In genomic region chr6:97767836-97768235, GRCm38 (mm10) we compare ENCODE assay signal across 28 mouse cellular contexts. TPM values are rescaled to one million over a fixed set of nuclear protein-coding genes. Genes with fewer than 3 reads are reported as not detected.
A peak's percentile ranks its signal among the peaks of the same experiment; 100 is the strongest.
DNase-seq lines count a peak whose midpoint lies in the region; ATAC-seq and TF ChIP-seq lines count a peak whose summit lies in the region.
"Had no signal": no experiment of that assay in that cellular context is flagged by ENCODE, and none has a peak within 500 bp of the region (broad histone marks: within the 10 kb centered on the region; RNA-seq: fewer than 3 reads in every experiment).

No protein-coding gene starts in this region.

- no peak for TF ChIP-seq CTCF in forebrain, postnatal 0 days (IDR thresholded peaks at IDR 0.05; ENCODE audit: low read depth)

- peak; percentile 25 for ATAC-seq in forebrain, postnatal 0 days
- no peak for ATAC-seq in forebrain, embryonic 16.5 days
- ATAC-seq: activated CD4-positive, CD25-positive, alpha-beta regulatory T cell, adult 4 months; CD4-positive, CD25-positive, alpha-beta regulatory T cell, adult 4 months; forebrain, embryonic 14.5 days; Patski had no signal

- no peaks in the 10 kb centered on the region for H3K9me3 ChIP-seq in forebrain, postnatal 0 days (ENCODE audit: low read length)
- H3K9me3 ChIP-seq in forebrain, embryonic 16.5 days (ENCODE audit: control insufficient read depth, low read length), result no peaks in the 10 kb centered on the region
- H3K9me3 ChIP-seq: embryonic facial prominence, embryonic 13.5 days; embryonic facial prominence, embryonic 15.5 days; forebrain, embryonic 10.5 days; forebrain, embryonic 12.5 days had no signal

- H3K9ac ChIP-seq in forebrain, postnatal 0 days, result no peak overlapping the region
- no peak overlapping the region for H3K9ac ChIP-seq in forebrain, embryonic 16.5 days (replicated peaks; ENCODE audit: low read depth, low read length)
- H3K9ac ChIP-seq: embryonic facial prominence, embryonic 13.5 days; embryonic facial prominence, embryonic 15.5 days; forebrain, embryonic 12.5 days had no signal

- H3K27me3 ChIP-seq in forebrain, postnatal 0 days (ENCODE audit: insufficient read depth, low read length), result no peaks in the 10 kb centered on the region
- no peaks in the 10 kb centered on the region for H3K27me3 ChIP-seq in forebrain, embryonic 16.5 days (replicated peaks; ENCODE audit: control insufficient read depth, insufficient read depth, low read length)
- H3K27me3 ChIP-seq: CH12.LX; embryonic facial prominence, embryonic 13.5 days; embryonic facial prominence, embryonic 15.5 days; Patski had no signal

- WGBS in forebrain, postnatal 0 days, result 80% methylated on average over 2 of the region's 2 CpGs
- 82% methylated on average over 2 of the region's 2 CpGs for WGBS in forebrain, embryonic 16.5 days

- no peaks in the 10 kb centered on the region for H3K36me3 ChIP-seq in forebrain, postnatal 0 days (ENCODE audit: insufficient read depth)
- H3K36me3 ChIP-seq in forebrain, embryonic 16.5 days (ENCODE audit: control insufficient read depth, insufficient read depth), result no peaks in the 10 kb centered on the region
- H3K36me3 ChIP-seq: embryonic facial prominence, embryonic 13.5 days; embryonic facial prominence, embryonic 15.5 days; forebrain, embryonic 10.5 days; forebrain, embryonic 12.5 days; G1E had no signal

- H3K4me2 ChIP-seq in forebrain, postnatal 0 days (ENCODE audit: low read depth), result no peak overlapping the region
- no peak overlapping the region for H3K4me2 ChIP-seq in forebrain, embryonic 16.5 days (ENCODE audit: low read length)
- H3K4me2 ChIP-seq: embryonic facial prominence, embryonic 13.5 days; embryonic facial prominence, embryonic 15.5 days; forebrain, embryonic 12.5 days had no signal

- H3K27ac ChIP-seq in forebrain, postnatal 0 days (ENCODE audit: low read depth, low read length), result no peak overlapping the region
- no peak overlapping the region for H3K27ac ChIP-seq in forebrain, embryonic 16.5 days (ENCODE audit: low read length)
- H3K27ac ChIP-seq: embryonic facial prominence, embryonic 13.5 days; embryonic facial prominence, embryonic 15.5 days; forebrain, embryonic 10.5 days; forebrain, embryonic 12.5 days had no signal

- DNase-seq in forebrain, postnatal 0 days, result no peak
- DNase-seq in layer of hippocampus, adult 11-12 months (ENCODE audit: low spot score), result peak; percentile 25
- no peak for DNase-seq in layer of hippocampus, postnatal 25 days (ENCODE audit: extremely low spot score in 1 of 2, low spot score in 1 of 2)
- DNase-seq in layer of hippocampus, adult 9-11 months, result peak; percentile 30
- DNase-seq in layer of hippocampus, postnatal 36 days, result no peak
- DNase-seq: adrenal gland, adult 8-10 months; adrenal gland, postnatal 14 days; adrenal gland, postnatal 36 days; B cell, adult 2 months; cerebellum, adult 11 months; cerebellum, adult 18-20 months; cerebellum, adult 8-10 months; cerebellum, adult 9-11 months; cerebellum, postnatal 14 days; cerebellum, postnatal 36 days; embryo, embryonic 11 days had no signal

- H3K4me3 ChIP-seq in forebrain, postnatal 0 days (ENCODE audit: low read depth, low read length), result no peak overlapping the region
- H3K4me3 ChIP-seq in forebrain, embryonic 16.5 days (replicated peaks; ENCODE audit: low read length), result no peak overlapping the region
- H3K4me3 ChIP-seq: embryonic facial prominence, embryonic 13.5 days; embryonic facial prominence, embryonic 15.5 days; erythroblast, embryonic 14.5 days; forebrain, embryonic 10.5 days; forebrain, embryonic 12.5 days had no signal

- H3K4me1 ChIP-seq in forebrain, postnatal 0 days (ENCODE audit: insufficient read depth), result no peaks in the 10 kb centered on the region
- no peaks in the 10 kb centered on the region for H3K4me1 ChIP-seq in forebrain, embryonic 16.5 days (replicated peaks; ENCODE audit: control insufficient read depth, insufficient read depth, low read length)
- H3K4me1 ChIP-seq: embryonic facial prominence, embryonic 13.5 days; embryonic facial prominence, embryonic 15.5 days; forebrain, embryonic 12.5 days had no signal

RNA-seq across cellular contexts. Expression of gene Mitf, which starts 39.0 kb away (rescaled TPM):
- total RNA-seq in forebrain, postnatal 0 days (2014; rRNA removed), result 3.1 and 5.2 TPM in 2 replicates
- 1.4 and 1.8 TPM in 2 replicates for polyA plus RNA-seq in forebrain, postnatal 0 days (2015; fragmentation: Nextera tagmentation; extraction: Ambion mirVana)
- 0.62 and 0.84 TPM in 2 replicates for polyA plus RNA-seq in forebrain, embryonic 16.5 days (2015; fragmentation: Nextera tagmentation; extraction: Ambion mirVana)
- total RNA-seq in layer of hippocampus, postnatal 25 days (2021), result 1 to 10 TPM; 6.5 to 6.9 TPM
- 1 to 10 TPM; 8.3 to 9.3 TPM for total RNA-seq in layer of hippocampus, postnatal 36 days (2021)
- polyA plus RNA-seq: erythroblast, embryonic 14.5 days; G1E had no signal

Comparison
In these comparisons a context has a peak if more than half of its experiments do, and no peak if none do; other contexts are left out.
1. DNase-seq: peak in layer of hippocampus, adult 11-12 months (single experiment) and layer of hippocampus, adult 9-11 months (single experiment); none in forebrain, postnatal 0 days (single experiment), layer of hippocampus, postnatal 25 days (0 of 2) and layer of hippocampus, postnatal 36 days (0 of 2).